Mouse (Mus musculus) liver, adult 2 months (tissue): ENCODE data around the gene Sipa1. TPM values are rescaled to one million over a fixed set of nuclear protein-coding genes. Genes with fewer than 3 reads are reported as not detected.
A peak's percentile ranks its signal among the peaks of the same experiment; 100 is the strongest.

Experiments
- DNase-seq: peaks from one replicate; pipeline ENCODE4 v3.0.0-alpha.2; 2011; ENCODE audit warnings: low read depth, low spot score; ENCODE audit errors: extremely low read depth
- H3K27ac ChIP-seq: fragments of 200-500 bp; replicated peaks from 2 replicates; pipeline ENCODE4 v1.5.1; 2012; ENCODE audit warnings: low read depth, mild to moderate bottlenecking, control low read depth, inconsistent platforms, low read length; ENCODE audit not compliant: insufficient read depth
- H3K27me3 ChIP-seq: fragments of 200-500 bp; 2 replicates; pipeline ENCODE4 v1.6.1; 2012; ENCODE audit warnings: mild to moderate bottlenecking, moderate library complexity, low read length, inconsistent platforms; ENCODE audit not compliant: control insufficient read depth, insufficient read depth
- H3K36me3 ChIP-seq: fragments of 200-500 bp; 2 replicates; pipeline ENCODE4 v1.6.1; 2012; ENCODE audit warnings: low read length, inconsistent platforms; ENCODE audit not compliant: control insufficient read depth, insufficient read depth
- H3K4me1 ChIP-seq: fragments of 200-500 bp; 2 replicates; pipeline ENCODE4 v1.6.1; 2011; ENCODE audit warnings: low read length; ENCODE audit not compliant: control insufficient read depth, insufficient read depth
- H3K4me3 ChIP-seq: fragments of 200-500 bp; 2 replicates; pipeline ENCODE4 v1.5.1; 2011; ENCODE audit warnings: low read depth, mild to moderate bottlenecking, control low read depth, low read length, moderate library complexity; ENCODE audit not compliant: insufficient read depth
- H3K79me2 ChIP-seq: fragments of 200-500 bp; 2 replicates; pipeline ENCODE4 v1.6.1; 2012; ENCODE audit warnings: inconsistent platforms, mild to moderate bottlenecking, low read length, moderate library complexity; ENCODE audit not compliant: control insufficient read depth, insufficient read depth
- H3K9ac ChIP-seq: fragments of 200-500 bp; 2 replicates; pipeline ENCODE4 v1.6.1; 2012; ENCODE audit warnings: low read depth, mild to moderate bottlenecking, control low read depth, inconsistent platforms, low read length
- CTCF ChIP-seq: fragments of 200-500 bp; IDR thresholded peaks from 2 replicates; pipeline ENCODE4 v1.5.1; 2011; ENCODE audit warnings: low read depth, low read length, control low read depth
- POLR2A ChIP-seq: fragments of 200-500 bp; IDR thresholded peaks from 2 replicates; pipeline ENCODE4 v1.6.1; 2011; ENCODE audit warnings: low read length, control low read depth; ENCODE audit not compliant: insufficient read depth; ENCODE audit errors: extremely low read depth
- WGBS: fragments of 180-500 bp; shearing (Covaris S2); methylation state at CpG from one replicate; pipeline ENCODE4 v1.1.7; 2018; 5-methylcytosine and 5-hydroxymethylcytosine counted together
- polyA plus RNA-seq: library from polyadenylated mRNA; depleted of rRNA; stranded (reverse); fragments of >200 nt; gene quantifications from 2 replicates; pipeline ENCODE4 v1.2.3, GENCODE M21; 2012
- total RNA-seq: library from RNA; depleted of rRNA; stranded (reverse); fragments of >200 nt; gene quantifications from 2 replicates; pipeline ENCODE4 v1.2.3, GENCODE M21; 2014

Gene Sipa1
- total and polyA plus RNA-seq, 2 experiments: 3.4 to 17.9 TPM

- no peaks in the 10 kb centered on the region for H3K79me2 ChIP-seq
- WGBS: 95% methylated on average over 8 of the region's 8 CpGs
- H3K27me3 ChIP-seq: no peaks in the 10 kb centered on the region
- DNase-seq: no peak
- H3K36me3 ChIP-seq: peaks cover 33% of the 10 kb centered on the region
- H3K9ac ChIP-seq: no peak overlapping the region
- no peak overlapping the region for H3K4me3 ChIP-seq
- no peak overlapping the region for H3K27ac ChIP-seq
- TF ChIP-seq CTCF (no peak), POLR2A (no peak)
- peaks cover 17% of the 10 kb centered on the region for H3K4me1 ChIP-seq
Observed at GRCm38 (mm10) chr19:5646731-5647330, 16.7 kb downstream of the Sipa1 start.

DNA sequence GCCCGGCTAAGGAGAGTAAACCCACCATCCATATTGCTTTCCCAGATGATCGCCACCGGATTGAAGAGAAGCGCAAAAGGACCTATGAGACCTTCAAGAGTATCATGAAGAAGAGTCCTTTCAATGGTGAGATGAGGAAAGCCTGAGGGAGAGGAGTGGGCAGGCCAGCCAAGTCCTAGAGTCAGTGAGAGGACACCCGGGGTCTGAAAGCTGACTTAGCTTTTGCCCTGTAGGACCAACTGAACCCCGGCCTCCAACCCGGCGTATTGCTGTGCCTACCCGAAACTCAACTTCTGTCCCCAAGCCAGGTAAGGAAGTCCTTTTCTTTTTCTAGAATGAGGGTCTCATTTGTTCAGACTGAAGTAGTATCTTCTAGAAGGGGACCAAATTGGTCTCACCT, 18.2 kb downstream of the Sipa1 start:
- WGBS: 97% methylated on average over 9 of the region's 9 CpGs
- H3K36me3 ChIP-seq: peaks cover 41% of the 10 kb centered on the region
- no peak overlapping the region for H3K27ac ChIP-seq
- peaks cover 17% of the 10 kb centered on the region for H3K4me1 ChIP-seq
- TF ChIP-seq CTCF: no peak
- no peak for TF ChIP-seq POLR2A
- DNase-seq: no peak
- no peaks in the 10 kb centered on the region for H3K27me3 ChIP-seq
- no peak overlapping the region for H3K4me3 ChIP-seq
- H3K79me2 ChIP-seq: no peaks in the 10 kb centered on the region
- H3K9ac ChIP-seq: no peak overlapping the region

GRCm38 (mm10) chr19:5641641-5642040, 21.9 kb downstream of the Sipa1 start:
- WGBS: 91% methylated on average over 8 of the region's 8 CpGs
- H3K36me3 ChIP-seq: peaks cover 56% of the 10 kb centered on the region

DNA sequence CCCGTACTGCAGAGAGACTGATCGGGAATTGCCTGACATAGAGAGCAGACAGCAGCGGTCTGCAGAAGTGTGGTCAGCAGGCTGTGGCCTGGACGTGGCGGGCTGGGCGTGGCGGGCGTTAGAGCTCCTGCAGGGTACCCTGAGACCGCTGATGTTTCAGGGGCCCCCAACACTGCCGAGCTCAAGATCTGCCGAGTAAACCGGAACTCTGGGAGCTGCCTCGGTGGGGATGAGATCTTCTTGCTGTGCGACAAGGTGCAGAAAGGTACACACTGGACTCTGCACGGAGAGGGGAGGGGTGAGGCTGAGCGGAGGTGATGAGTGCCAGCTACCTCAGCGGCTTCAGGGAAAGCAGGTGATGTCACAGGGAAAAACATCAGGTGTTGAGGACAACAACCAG, 22.5 kb downstream of the Sipa1 start:
- no peaks in the 10 kb centered on the region for H3K27me3 ChIP-seq
- WGBS: 85% methylated on average over 17 of the region's 17 CpGs
- no peak for DNase-seq
- H3K79me2 ChIP-seq: peaks cover 7% of the 10 kb centered on the region; the same call in 1 of the 2 replicates
- H3K27ac ChIP-seq: no peak overlapping the region
- H3K9ac ChIP-seq: no peak overlapping the region
- H3K4me1 ChIP-seq: peaks cover 18% of the 10 kb centered on the region
- no peak for TF ChIP-seq POLR2A
- no peak for TF ChIP-seq CTCF
- H3K36me3 ChIP-seq: peaks cover 55% of the 10 kb centered on the region
- H3K4me3 ChIP-seq: no peak overlapping the region

More at GRCm38 (mm10) chr19:5641641-5642040, 21.9 kb downstream of the Sipa1 start:
- Histone ChIP-seq H3K4me1 (peaks cover 15% of the 10 kb centered on the region), H3K27ac (no peak overlapping the region), H3K4me3 (no peak overlapping the region), H3K9ac (no peak overlapping the region), H3K79me2 (peaks cover 7% of the 10 kb centered on the region; the same call in 1 of the 2 replicates), H3K27me3 (no peaks in the 10 kb centered on the region)
- DNase-seq: no peak
- no peak for TF ChIP-seq CTCF
- TF ChIP-seq POLR2A: no peak

DNA sequence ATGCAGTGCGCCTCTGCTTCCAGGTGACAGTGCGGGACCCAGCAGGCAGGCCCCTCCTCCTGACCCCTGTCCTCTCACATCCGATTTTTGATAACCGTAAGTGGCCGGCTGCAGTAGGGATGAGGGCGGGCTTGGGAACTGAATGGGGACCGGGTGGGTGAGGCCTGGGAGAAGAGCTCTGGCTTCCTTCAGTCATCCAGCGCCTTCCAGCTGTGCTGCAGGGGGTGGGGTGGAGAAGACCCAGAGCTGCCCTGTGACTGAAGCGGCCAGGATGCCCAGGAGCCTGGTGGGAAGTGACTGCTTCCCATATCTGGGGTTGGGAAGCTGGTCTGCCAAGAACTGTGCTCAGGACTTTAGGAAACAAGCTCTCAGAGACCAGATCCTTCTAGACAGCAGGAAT, 23.2 kb downstream of the Sipa1 start:
- H3K9ac ChIP-seq: no peak overlapping the region
- no peak overlapping the region for H3K27ac ChIP-seq
- WGBS: 80% methylated on average over 9 of the region's 9 CpGs
- H3K27me3 ChIP-seq: no peaks in the 10 kb centered on the region
- peaks cover 48% of the 10 kb centered on the region for H3K36me3 ChIP-seq
- no peak for TF ChIP-seq POLR2A
- no peak for TF ChIP-seq CTCF
- H3K4me3 ChIP-seq: no peak overlapping the region
- peaks cover 19% of the 10 kb centered on the region for H3K4me1 ChIP-seq
- DNase-seq: no peak
- H3K79me2 ChIP-seq: peaks cover 7% of the 10 kb centered on the region; the same call in 1 of the 2 replicates

- Histone ChIP-seq H3K4me3 (peak overlapping the region; percentile 96), H3K27me3 (no peaks in the 10 kb centered on the region), H3K79me2 (peaks cover 7% of the 10 kb centered on the region; the same call in 1 of the 2 replicates), H3K36me3 (peaks cover 32% of the 10 kb centered on the region), H3K27ac (peak overlapping the region; percentile 96), H3K9ac (peak overlapping the region; percentile 99), H3K4me1 (peaks cover 19% of the 10 kb centered on the region)
- DNase-seq: peak; percentile 83
- peak; percentile 59; the same call in 1 of the 2 replicates for TF ChIP-seq POLR2A
- no peak for TF ChIP-seq CTCF
- 51% methylated on average over 18 of the region's 18 CpGs for WGBS
Observed at GRCm38 (mm10) chr19:5638416-5639005, 25.0 kb downstream of the Sipa1 start.
